Mouse (Mus musculus) liver, embryonic 14.5 days (tissue): ENCODE results near the gene Gm49403. TPM values are rescaled to one million over a fixed set of nuclear protein-coding genes. Genes with fewer than 3 reads are reported as not detected.

ENCODE experiments used
- ATAC-seq: fragments of 200-750 bp; cut with Nextera tagmentation; 2 replicates; pipeline ENCODE4 v1.8.0; 2017; ENCODE audit warnings: moderate number of reproducible peaks, mild to moderate bottlenecking, moderate library complexity; ENCODE audit not compliant: insufficient read depth
- DNase-seq, 3 experiments: peaks; one replicate each; pipeline ENCODE4 v3.0.0-alpha.2; 2012 to 2013; ENCODE audit warnings: low read depth in 3 of 3, low spot score in 3 of 3
- H3K27ac ChIP-seq: fragments of 300-500 bp; sonication (generic); 2 replicates; pipeline ENCODE4 v1.5.1; 2014; ENCODE audit warnings: moderate library complexity, mild to moderate bottlenecking, control low read depth, inconsistent platforms
- H3K27me3 ChIP-seq: fragments of 300-500 bp; sonication (generic); 2 replicates; pipeline ENCODE4 v1.6.1; 2014; ENCODE audit warnings: mild to moderate bottlenecking, low read length, moderate library complexity; ENCODE audit not compliant: control insufficient read depth, insufficient read depth
- H3K36me3 ChIP-seq: fragments of 300-500 bp; sonication (generic); replicated peaks from 2 replicates; pipeline ENCODE4 v1.6.1; 2014; ENCODE audit warnings: low read depth; ENCODE audit not compliant: control insufficient read depth, insufficient read depth
- H3K4me1 ChIP-seq, 2 experiments: fragments of 200-500 bp in 1 of 2; fragments of 300-500 bp in 1 of 2; sonication (generic) in 1 of 2; replicated peaks; 2 replicates each; pipeline ENCODE4 v1.6.1; 2012 to 2014; ENCODE audit warnings: antibody characterized with exemption in 1 of 2, inconsistent platforms in 1 of 2, low read length in 1 of 2; ENCODE audit not compliant: control insufficient read depth in 2 of 2, insufficient read depth in 2 of 2
- H3K4me2 ChIP-seq: fragments of 300-500 bp; sonication (generic); 2 replicates; pipeline ENCODE4 v1.6.1; 2014; ENCODE audit warnings: low read depth, mild to moderate bottlenecking, control low read depth, moderate library complexity
- H3K4me3 ChIP-seq, 2 experiments: fragments of 200-500 bp in 1 of 2; fragments of 300-500 bp in 1 of 2; sonication (generic) in 1 of 2; 2 replicates each; pipeline ENCODE4 v1.5.1; 2012 to 2014; ENCODE audit warnings: low read depth in 2 of 2, low read length in 2 of 2, mild to moderate bottlenecking in 2 of 2, control low read depth in 1 of 2, inconsistent platforms in 1 of 2, moderate library complexity in 1 of 2; ENCODE audit not compliant: insufficient read depth in 1 of 2
- H3K9ac ChIP-seq: fragments of 300-500 bp; sonication (generic); replicated peaks from 2 replicates; pipeline ENCODE4 v1.6.1; 2014; ENCODE audit warnings: mild to moderate bottlenecking, control low read depth, moderate library complexity
- H3K9me3 ChIP-seq: fragments of 300-500 bp; sonication (generic); 2 replicates; pipeline ENCODE4 v1.6.1; 2016; ENCODE audit warnings: low read length, mixed read lengths; ENCODE audit not compliant: control insufficient read depth
- CTCF ChIP-seq: IDR thresholded peaks from 2 replicates; pipeline ENCODE4 v1.5.1; 2016; ENCODE audit warnings: antibody characterized with exemption, low read depth, control low read depth
- EP300 ChIP-seq: IDR thresholded peaks from 2 replicates; pipeline ENCODE4 v1.6.1; 2016; ENCODE audit warnings: antibody characterized with exemption, low read depth
- WGBS: fragments of 180-500 bp; shearing (Covaris S2); extraction: QIAGEN DNeasy Blood & Tissue Kit; methylation state at CpG from one replicate; pipeline ENCODE4 v1.1.7; 2014; ENCODE audit not compliant: insufficient replicate concordance; 5-methylcytosine and 5-hydroxymethylcytosine counted together
- polyA plus RNA-seq, 2 experiments: library from polyadenylated mRNA; depleted of rRNA in 1 of 2; stranded (reverse) in 1 of 2; unstranded in 1 of 2; fragments of >200 nt; fragmentation: Nextera tagmentation in 1 of 2; extraction: Ambion mirVana in 1 of 2; gene quantifications; 2 replicates each; pipeline versions ENCODE4 v1.2.1 to v1.2.3; 2012 to 2014

The Gm49403 gene
- polyA plus RNA-seq, 2 experiments: not detected

- DNase-seq: peak; percentile 65 to 70 (median 68)
- Histone ChIP-seq H3K9me3 (no peaks in the 10 kb centered on the region), H3K4me3 (peak overlapping the region; percentile 85 to 94), H3K27ac (peak overlapping the region; percentile 92), H3K4me1 (peaks cover 17 to 19% of the 10 kb centered on the region in 2 experiments), H3K27me3 (no peaks in the 10 kb centered on the region), H3K4me2 (peak overlapping the region; percentile 98), H3K9ac (peak overlapping the region; percentile 75), H3K36me3 (peaks cover 11% of the 10 kb centered on the region)
- no peak for ATAC-seq
- no peak for TF ChIP-seq CTCF
- TF ChIP-seq EP300: no peak
- WGBS: 3% methylated on average over 6 of the region's 6 CpGs
These were observed 37.1 kb downstream of the Gm49403 start for GRCm38 (mm10) chr19:8920836-8921291.

- peak overlapping the region; percentile 98 for H3K4me2 ChIP-seq
- 71% methylated on average over 9 of the region's 9 CpGs for WGBS
- H3K27me3 ChIP-seq: no peaks in the 10 kb centered on the region
- ATAC-seq (no peak), DNase-seq (no peak)
- peak overlapping the region; percentile 92; the same call in 1 of the 2 replicates for H3K27ac ChIP-seq
- H3K9ac ChIP-seq: peak overlapping the region; percentile 75
- peaks cover 17 to 22% of the 10 kb centered on the region in 2 experiments for H3K4me1 ChIP-seq
- H3K36me3 ChIP-seq: peaks cover 4% of the 10 kb centered on the region
- peak overlapping the region in 1 of 2 experiments; percentile 85; a peak in 2 of 4 replicates for H3K4me3 ChIP-seq
- TF ChIP-seq EP300 (no peak), CTCF (no peak)
- no peaks in the 10 kb centered on the region for H3K9me3 ChIP-seq
These were observed 38.0 kb downstream of the Gm49403 start for GRCm38 (mm10) chr19:8921741-8922140.

GRCm38 (mm10) chr19:8926766-8927165 lies 43.0 kb downstream of the Gm49403 start:
- Histone ChIP-seq H3K4me1 (peaks cover 27 to 37% of the 10 kb centered on the region in 2 experiments), H3K27ac (no peak overlapping the region), H3K9ac (no peak overlapping the region), H3K4me2 (no peak overlapping the region), H3K4me3 (no peak overlapping the region), H3K36me3 (peaks cover 8% of the 10 kb centered on the region), H3K9me3 (no peaks in the 10 kb centered on the region), H3K27me3 (no peaks in the 10 kb centered on the region)
- ATAC-seq: no peak
- no peak for DNase-seq
- WGBS: 57% methylated on average over 2 of the region's 2 CpGs
- no peak for TF ChIP-seq EP300
- TF ChIP-seq CTCF: no peak

- Histone ChIP-seq H3K4me1 (peaks cover 27 to 33% of the 10 kb centered on the region in 2 experiments), H3K36me3 (peaks cover 7% of the 10 kb centered on the region), H3K4me3 (peak overlapping the region in 1 of 2 experiments; percentile 70; a peak in 1 of 4 replicates), H3K4me2 (peak overlapping the region; percentile 76), H3K9me3 (no peaks in the 10 kb centered on the region), H3K9ac (peak overlapping the region; percentile 27; the same call in 1 of the 2 replicates), H3K27me3 (no peaks in the 10 kb centered on the region), H3K27ac (peak overlapping the region; percentile 59)
- WGBS: 18% methylated on average over 12 of the region's 12 CpGs
- ATAC-seq (peak; percentile 50), DNase-seq (peak in 1 of 3 experiments; percentile 52)
- TF ChIP-seq CTCF (no peak), EP300 (peak; percentile 84)
These were observed 44.3 kb downstream of the Gm49403 start for GRCm38 (mm10) chr19:8927891-8928525.

GRCm38 (mm10) chr19:8928689-8929223 lies 45.0 kb downstream of the Gm49403 start:
- Histone ChIP-seq H3K36me3 (peaks cover 6% of the 10 kb centered on the region), H3K27me3 (no peaks in the 10 kb centered on the region), H3K27ac (peak overlapping the region; percentile 52), H3K9ac (peak overlapping the region; percentile 74), H3K9me3 (no peaks in the 10 kb centered on the region), H3K4me3 (peak overlapping the region; percentile 70 to 72), H3K4me2 (peak overlapping the region; percentile 76), H3K4me1 (peaks cover 21 to 30% of the 10 kb centered on the region in 2 experiments)
- DNase-seq (no peak), ATAC-seq (peak; percentile 5; the same call in 1 of the 2 replicates)
- TF ChIP-seq CTCF (no peak), EP300 (no peak)
- WGBS: 34% methylated on average over 16 of the region's 16 CpGs
